Mouse (Mus musculus) liver, embryonic 11.5 days (tissue): ENCODE data around the gene Il15ra. TPM values are rescaled to one million over a fixed set of nuclear protein-coding genes. Genes with fewer than 3 reads are reported as not detected.

ENCODE experiments used
- ATAC-seq: fragments of 200-750 bp; cut with Nextera tagmentation; replicated peaks from 2 replicates; pipeline ENCODE4 v1.8.0; 2017; ENCODE audit warnings: moderate number of reproducible peaks, mild to moderate bottlenecking, moderate TSS enrichment, moderate library complexity; ENCODE audit not compliant: low FRiP score
- DNase-seq: peaks from one replicate; pipeline ENCODE4 v3.0.0-alpha.2; 2017; ENCODE audit warnings: low spot score
- H3K27ac ChIP-seq: fragments of 300-500 bp; sonication (generic); 2 replicates; pipeline ENCODE4 v1.5.1; 2014; ENCODE audit warnings: mild to moderate bottlenecking, low read depth, low read length, control low read depth
- H3K27me3 ChIP-seq: fragments of 300-500 bp; sonication (generic); replicated peaks from 2 replicates; pipeline ENCODE4 v1.6.1; 2014; ENCODE audit warnings: low read length, mixed read lengths; ENCODE audit not compliant: control insufficient read depth, insufficient read depth
- H3K36me3 ChIP-seq: fragments of 300-500 bp; sonication (generic); 2 replicates; pipeline ENCODE4 v1.6.1; 2014; ENCODE audit warnings: mild to moderate bottlenecking, low read length, moderate library complexity, mixed read lengths; ENCODE audit not compliant: control insufficient read depth, insufficient read depth
- H3K4me1 ChIP-seq: fragments of 300-500 bp; sonication (generic); replicated peaks from 2 replicates; pipeline ENCODE4 v1.6.1; 2014; ENCODE audit warnings: low read length, mixed read lengths; ENCODE audit not compliant: control insufficient read depth, insufficient read depth
- H3K4me2 ChIP-seq: fragments of 300-500 bp; sonication (generic); 2 replicates; pipeline ENCODE4 v1.6.1; 2014; ENCODE audit warnings: mild to moderate bottlenecking, control low read depth, moderate library complexity
- H3K4me3 ChIP-seq: fragments of 300-500 bp; sonication (generic); 2 replicates; pipeline ENCODE4 v1.5.1; 2014; ENCODE audit warnings: low read depth, low read length, control low read depth
- H3K9ac ChIP-seq: fragments of 300-500 bp; sonication (generic); 2 replicates; pipeline ENCODE4 v1.6.1; 2014; ENCODE audit warnings: low read depth, low read length, control low read depth
- H3K9me3 ChIP-seq: fragments of 300-500 bp; sonication (generic); 2 replicates; pipeline ENCODE4 v1.6.1; 2016; ENCODE audit warnings: low read length, inconsistent platforms, mixed read lengths; ENCODE audit not compliant: control insufficient read depth
- WGBS: fragments of 180-500 bp; shearing (Covaris S2); extraction: QIAGEN DNeasy Blood & Tissue Kit; methylation state at CpG from one replicate; pipeline ENCODE4 v1.1.7; 2014; 5-methylcytosine and 5-hydroxymethylcytosine counted together
- polyA plus RNA-seq: library from polyadenylated mRNA; unstranded; fragments of >200 nt; fragmentation: Nextera tagmentation; extraction: Ambion mirVana; gene quantifications from 2 replicates; pipeline ENCODE4 v1.2.1, GENCODE M21; 2014

Il15ra gene
- 1.6 and 2.1 TPM in 2 replicates for polyA plus RNA-seq

- Histone ChIP-seq H3K9ac (peak within 1 kb of the TSS; percentile 66), H3K9me3 (no peaks in the 10 kb centered on the region), H3K4me1 (peaks cover 5% of the 10 kb centered on the region), H3K36me3 (no peaks in the 10 kb centered on the region), H3K4me2 (peak within 1 kb of the TSS; percentile 97), H3K27me3 (peaks cover 6% of the 10 kb centered on the region; the same call in 1 of the 2 replicates), H3K4me3 (peak within 1 kb of the TSS; percentile 71), H3K27ac (no peak within 1 kb of the TSS)
- DNase-seq (peak; percentile 61), ATAC-seq (peak; percentile 54)
- 1% methylated on average over 37 of the region's 37 CpGs for WGBS
Measured at GRCm38 (mm10) chr2:11705201-11706025, at the start of gene Il15ra. Gene Il15ra, plus strand, starts transcription at chr2:11705290.

GRCm38 (mm10) chr2:11657581-11657980 lies 47.5 kb upstream of the Il15ra start:
- no peaks in the 10 kb centered on the region for H3K27me3 ChIP-seq
- H3K9ac ChIP-seq, result no peak overlapping the region
- no peak overlapping the region for H3K4me3 ChIP-seq
- no peak overlapping the region for H3K4me2 ChIP-seq
- H3K36me3 ChIP-seq, result no peaks in the 10 kb centered on the region
- DNase-seq (no peak), ATAC-seq (no peak)
- no peaks in the 10 kb centered on the region for H3K9me3 ChIP-seq
- H3K4me1 ChIP-seq, result no peaks in the 10 kb centered on the region
- 64% methylated on average over 2 of the region's 2 CpGs for WGBS
- H3K27ac ChIP-seq, result no peak overlapping the region

GRCm38 (mm10) chr2:11659263-11659662 lies 45.8 kb upstream of the Il15ra start:
- Histone ChIP-seq H3K9me3 (no peaks in the 10 kb centered on the region), H3K27me3 (no peaks in the 10 kb centered on the region), H3K4me2 (no peak overlapping the region), H3K4me3 (no peak overlapping the region), H3K9ac (no peak overlapping the region), H3K4me1 (no peaks in the 10 kb centered on the region), H3K27ac (no peak overlapping the region), H3K36me3 (no peaks in the 10 kb centered on the region)
- ATAC-seq (no peak), DNase-seq (no peak)
- WGBS, result 40% methylated on average over 2 of the region's 2 CpGs

- Histone ChIP-seq H3K4me1 (no peaks in the 10 kb centered on the region), H3K36me3 (no peaks in the 10 kb centered on the region), H3K9me3 (no peaks in the 10 kb centered on the region), H3K4me3 (no peak overlapping the region), H3K27ac (no peak overlapping the region), H3K4me2 (no peak overlapping the region), H3K27me3 (no peaks in the 10 kb centered on the region), H3K9ac (no peak overlapping the region)
- no peak for DNase-seq
- 76% methylated on average over 6 of the region's 6 CpGs for whole genome bisulfite sequencing
- no peak for ATAC-seq
Measured at GRCm38 (mm10) chr2:11662143-11662906, 42.8 kb upstream of the Il15ra start.

GRCm38 (mm10) chr2:11662907-11663230 lies 42.2 kb upstream of the Il15ra start:
- no peaks in the 10 kb centered on the region for H3K36me3 ChIP-seq
- DNase-seq, result no peak
- H3K4me2 ChIP-seq, result no peak overlapping the region
- H3K27ac ChIP-seq, result no peak overlapping the region
- WGBS, result 82% methylated on average over 1 of the region's 1 CpGs
- ATAC-seq, result no peak
- no peak overlapping the region for H3K9ac ChIP-seq
- no peak overlapping the region for H3K4me3 ChIP-seq
- no peaks in the 10 kb centered on the region for H3K4me1 ChIP-seq
- no peaks in the 10 kb centered on the region for H3K9me3 ChIP-seq
- H3K27me3 ChIP-seq, result no peaks in the 10 kb centered on the region

- H3K9me3 ChIP-seq, result no peaks in the 10 kb centered on the region
- no peaks in the 10 kb centered on the region for H3K36me3 ChIP-seq
- no peak overlapping the region for H3K9ac ChIP-seq
- no peak overlapping the region; the same call in 1 of the 2 replicates for H3K4me3 ChIP-seq
- peak overlapping the region; percentile 52 for H3K4me2 ChIP-seq
- H3K4me1 ChIP-seq, result no peaks in the 10 kb centered on the region
- DNase-seq, result peak; percentile 63
- no peak overlapping the region for H3K27ac ChIP-seq
- ATAC-seq, result peak; percentile 86
- no peaks in the 10 kb centered on the region for H3K27me3 ChIP-seq
- WGBS, result 4% methylated on average over 10 of the region's 10 CpGs
Measured at GRCm38 (mm10) chr2:11663961-11664360, 41.1 kb upstream of the Il15ra start.

GRCm38 (mm10) chr2:11664367-11664766 lies 40.7 kb upstream of the Il15ra start:
- H3K4me3 ChIP-seq, result no peak overlapping the region; the same call in 1 of the 2 replicates
- H3K27me3 ChIP-seq, result no peaks in the 10 kb centered on the region
- DNase-seq (no peak), ATAC-seq (peak; percentile 53; the same call in 1 of the 2 replicates)
- H3K9ac ChIP-seq, result no peak overlapping the region
- H3K36me3 ChIP-seq, result no peaks in the 10 kb centered on the region
- no peaks in the 10 kb centered on the region for H3K4me1 ChIP-seq
- peak overlapping the region; percentile 52 for H3K4me2 ChIP-seq
- no peak overlapping the region for H3K27ac ChIP-seq
- WGBS, result 44% methylated on average over 6 of the region's 6 CpGs
- no peaks in the 10 kb centered on the region for H3K9me3 ChIP-seq

GRCm38 (mm10) chr2:11664806-11665205 lies 40.3 kb upstream of the Il15ra start:
- H3K27me3 ChIP-seq, result no peaks in the 10 kb centered on the region
- no peaks in the 10 kb centered on the region for H3K9me3 ChIP-seq
- H3K36me3 ChIP-seq, result no peaks in the 10 kb centered on the region
- H3K4me1 ChIP-seq, result no peaks in the 10 kb centered on the region
- DNase-seq (no peak), ATAC-seq (no peak)
- no peak overlapping the region for H3K9ac ChIP-seq
- WGBS, result 83% methylated on average over 4 of the region's 4 CpGs
- no peak overlapping the region for H3K27ac ChIP-seq
- no peak overlapping the region for H3K4me3 ChIP-seq
- H3K4me2 ChIP-seq, result no peak overlapping the region
